Mouse (Mus musculus) forebrain, embryonic 11.5 days (tissue): ENCODE measurements around the gene Ets1. TPM values are rescaled to one million over a fixed set of nuclear protein-coding genes. Genes with fewer than 3 reads are reported as not detected.

Experiments
- ATAC-seq: fragments of 200-750 bp; cut with Nextera tagmentation; replicated peaks from 2 replicates; pipeline ENCODE4 v1.8.0; 2017; ENCODE audit warnings: moderate TSS enrichment; ENCODE audit not compliant: low FRiP score
- DNase-seq: peaks from one replicate; pipeline ENCODE4 v3.0.0-alpha.2; 2017; ENCODE audit warnings: low spot score
- H3K27ac ChIP-seq: fragments of 300-500 bp; sonication (generic); 2 replicates; pipeline ENCODE4 v1.5.1; 2014; ENCODE audit warnings: low read depth, low read length
- H3K27me3 ChIP-seq: fragments of 300-500 bp; sonication (generic); 2 replicates; pipeline ENCODE4 v1.6.1; 2014; ENCODE audit warnings: mild to moderate bottlenecking, low read length, mixed read lengths; ENCODE audit not compliant: control insufficient read depth, insufficient read depth
- H3K36me3 ChIP-seq: fragments of 300-500 bp; sonication (generic); 2 replicates; pipeline ENCODE4 v1.6.1; 2014; ENCODE audit warnings: mild to moderate bottlenecking, low read length, moderate library complexity, mixed read lengths; ENCODE audit not compliant: control insufficient read depth, insufficient read depth
- H3K4me1 ChIP-seq: fragments of 300-500 bp; sonication (generic); replicated peaks from 2 replicates; pipeline ENCODE4 v1.6.1; 2014; ENCODE audit warnings: low read length, mixed read lengths; ENCODE audit not compliant: control insufficient read depth, insufficient read depth
- H3K4me2 ChIP-seq: fragments of 300-500 bp; sonication (generic); 2 replicates; pipeline ENCODE4 v1.6.1; 2014; ENCODE audit warnings: low read depth, mild to moderate bottlenecking, low read length, moderate library complexity, mixed read lengths; ENCODE audit not compliant: severe bottlenecking
- H3K4me3 ChIP-seq: fragments of 300-500 bp; sonication (generic); 2 replicates; pipeline ENCODE4 v1.5.1; 2014; ENCODE audit warnings: low read depth, low read length
- H3K9ac ChIP-seq: fragments of 300-500 bp; sonication (generic); 2 replicates; pipeline ENCODE4 v1.6.1; 2014; ENCODE audit warnings: low read length
- H3K9me3 ChIP-seq: fragments of 300-500 bp; sonication (generic); 2 replicates; pipeline ENCODE4 v1.6.1; 2016; ENCODE audit warnings: low read length, mixed read lengths; ENCODE audit not compliant: control insufficient read depth
- WGBS: fragments of 180-500 bp; shearing (Covaris S2); extraction: QIAGEN DNeasy Blood & Tissue Kit; methylation state at CpG from one replicate; pipeline ENCODE4 v1.1.7; 2014; 5-methylcytosine and 5-hydroxymethylcytosine counted together
- polyA plus RNA-seq: library from polyadenylated mRNA; unstranded; fragments of >200 nt; fragmentation: Nextera tagmentation; extraction: Ambion mirVana; gene quantifications from 2 replicates; pipeline ENCODE4 v1.2.1, GENCODE M21; 2014

Gene Ets1
- polyA plus RNA-seq, 1 experiment from 2014 or later: 22.6 TPM

DNA sequence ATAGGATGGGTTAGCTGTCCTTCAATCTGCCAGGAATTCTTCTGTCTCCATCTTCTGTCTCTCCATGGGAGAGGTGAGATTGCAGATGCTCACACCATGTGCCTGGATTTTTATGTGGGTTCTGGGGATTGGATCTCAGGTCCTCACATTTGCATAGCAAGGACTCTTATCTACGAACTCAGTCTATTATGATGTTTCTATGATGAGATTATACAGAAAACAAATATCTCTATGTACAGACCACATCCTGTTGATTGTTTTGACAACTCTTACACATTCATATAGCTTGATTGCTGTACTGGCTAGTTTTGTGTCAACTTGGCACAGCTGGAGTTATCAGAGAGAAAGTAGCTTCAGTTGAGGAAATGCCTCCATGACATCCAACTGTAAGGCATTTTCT is 162.2 kb downstream of the Ets1 start:
- DNase-seq (no peak), ATAC-seq (no peak)
- H3K27ac ChIP-seq: no peak overlapping the region
- no peaks in the 10 kb centered on the region for H3K36me3 ChIP-seq
- H3K4me2 ChIP-seq: no peak overlapping the region
- no peaks in the 10 kb centered on the region for H3K27me3 ChIP-seq
- no peaks in the 10 kb centered on the region for H3K4me1 ChIP-seq
- 89% methylated on average over 1 of the region's 1 CpGs for WGBS
- no peaks in the 10 kb centered on the region for H3K9me3 ChIP-seq
- H3K9ac ChIP-seq: no peak overlapping the region
- H3K4me3 ChIP-seq: no peak overlapping the region

- DNase-seq: no peak
- H3K9ac ChIP-seq: no peak overlapping the region
- no peaks in the 10 kb centered on the region for H3K9me3 ChIP-seq
- no peaks in the 10 kb centered on the region for H3K27me3 ChIP-seq
- no peaks in the 10 kb centered on the region for H3K4me1 ChIP-seq
- H3K27ac ChIP-seq: no peak overlapping the region
- no peak for ATAC-seq
- no peak overlapping the region for H3K4me3 ChIP-seq
- 84% methylated on average over 4 of the region's 4 CpGs for WGBS
- H3K36me3 ChIP-seq: no peaks in the 10 kb centered on the region
- H3K4me2 ChIP-seq: no peak overlapping the region
Observed at GRCm38 (mm10) chr9:32806106-32806505, 170.1 kb downstream of the Ets1 start.

Other genes starting within 250 kb of the Ets1 start
- 14.3 and 14.7 TPM in 2 replicates for gene Fli1, start 93.4 kb upstream of the Ets1 start, polyA plus RNA-seq